Mouse (Mus musculus) ES-E14 (cell line): Measurements from ENCODE around the gene Rab34. TPM values are rescaled to one million over a fixed set of nuclear protein-coding genes. Genes with fewer than 3 reads are reported as not detected.

Experiments used
- DNase-seq: peaks from one replicate; pipeline ENCODE4 v3.0.0-alpha.2; 2013; ENCODE audit warnings: low read depth, low spot score
- H3K27ac ChIP-seq: 2 replicates; pipeline ENCODE4 v1.5.1; 2012; ENCODE audit warnings: low read depth, mild to moderate bottlenecking, low read length, moderate library complexity, mixed read lengths; ENCODE audit not compliant: poor library complexity, insufficient read depth, severe bottlenecking
- H3K36me3 ChIP-seq: 2 replicates; pipeline ENCODE4 v1.6.1; 2012; ENCODE audit warnings: mild to moderate bottlenecking, low read length, moderate library complexity, mixed read lengths; ENCODE audit not compliant: control insufficient read depth, poor library complexity, insufficient read depth, severe bottlenecking
- H3K4me1 ChIP-seq, 2 experiments: fragments of 150-350 bp in 1 of 2; sonication (generic) in 1 of 2; 2 replicates each; pipeline ENCODE4 v1.6.1; 2012; ENCODE audit warnings: low read length in 2 of 2, mild to moderate bottlenecking in 1 of 2, mixed read lengths in 1 of 2; ENCODE audit not compliant: control insufficient read depth in 2 of 2, insufficient read depth in 2 of 2, poor library complexity in 1 of 2
- H3K4me3 ChIP-seq, 2 experiments: fragments of 150-350 bp in 1 of 2; sonication (generic) in 1 of 2; 2 replicates each; pipeline ENCODE4 v1.5.1; 2012; ENCODE audit warnings: low read length in 2 of 2, low read depth in 1 of 2, mild to moderate bottlenecking in 1 of 2, mixed read lengths in 1 of 2; ENCODE audit not compliant: insufficient read depth in 1 of 2, poor library complexity in 1 of 2, severe bottlenecking in 1 of 2
- H3K9ac ChIP-seq: 2 replicates; pipeline ENCODE4 v1.6.1; 2012; ENCODE audit warnings: low read depth, mild to moderate bottlenecking, low read length, mixed read lengths; ENCODE audit not compliant: poor library complexity, insufficient read depth, severe bottlenecking
- H3K9me3 ChIP-seq: fragments of 150-350 bp; sonication (generic); 2 replicates; pipeline ENCODE4 v1.6.1; 2012; ENCODE audit warnings: low read depth, mild to moderate bottlenecking, low read length; ENCODE audit not compliant: control insufficient read depth, insufficient read depth
- CHD2 ChIP-seq: IDR thresholded peaks from 2 replicates; pipeline ENCODE4 v1.6.1; 2014; ENCODE audit warnings: mild to moderate bottlenecking, low read depth, low read length, inconsistent platforms
- HCFC1 ChIP-seq: IDR thresholded peaks from 2 replicates; pipeline ENCODE4 v1.6.1; 2012; ENCODE audit warnings: low read length, inconsistent platforms, borderline replicate concordance; ENCODE audit not compliant: insufficient read depth
- MAFK ChIP-seq: IDR thresholded peaks from 2 replicates; pipeline ENCODE4 v1.6.1; 2014; ENCODE audit warnings: mild to moderate bottlenecking, low read depth, low read length, inconsistent platforms; ENCODE audit not compliant: insufficient read depth
- ZC3H11A ChIP-seq: IDR thresholded peaks from 2 replicates; pipeline ENCODE4 v1.6.1; 2012; ENCODE audit warnings: low read depth, mild to moderate bottlenecking, inconsistent platforms, low read length, borderline replicate concordance
- ZNF384 ChIP-seq: IDR thresholded peaks from 2 replicates; pipeline ENCODE4 v1.6.1; 2012; ENCODE audit warnings: low read depth, low read length, inconsistent platforms
- in situ Hi-C, 2 experiments: fragments of 600-800 bp; cut with MboI; formaldehyde crosslinking; loops; one replicate each; pipeline ENCODE4 v1.15.1; 2025; ENCODE audit warnings: low sequenced_read_pairs in 2 of 2, inconsistent platforms in 1 of 2; ENCODE audit not compliant: unreplicated experiment in 2 of 2
- total RNA-seq: library from RNA; depleted of rRNA; stranded (reverse); fragments of 300-350 nt; gene quantifications from 2 replicates; pipeline ENCODE4 v1.2.3, GENCODE M21; 2012

Rab34 gene
- total RNA-seq, 1 experiment = 36.1 TPM

DNA sequence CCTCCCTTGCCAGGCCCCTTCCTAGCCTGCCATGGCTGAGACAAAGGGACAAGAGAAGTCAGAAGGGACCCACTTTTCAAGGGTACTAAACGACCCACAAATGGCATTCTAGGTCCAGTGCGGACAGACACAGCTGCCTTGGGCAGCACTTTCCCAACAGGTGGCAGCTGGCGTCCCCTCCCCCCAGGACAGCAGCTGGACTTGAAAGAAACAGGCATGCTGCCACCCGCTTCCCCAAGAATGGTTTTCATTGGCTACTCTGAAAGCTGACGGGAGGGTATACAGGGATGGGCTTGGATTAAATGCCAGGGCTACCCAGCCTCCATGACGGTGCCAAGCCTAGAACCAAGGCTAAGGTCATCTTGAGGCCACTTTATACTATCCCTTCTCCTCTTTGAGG is 25.7 kb upstream of the Rab34 start:
- peaks cover 0 to 41% of the 10 kb centered on the region in 2 experiments; a peak in 3 of 4 replicates for H3K4me1 ChIP-seq
- no peak overlapping the region for H3K9ac ChIP-seq
- peaks cover 52% of the 10 kb centered on the region for H3K36me3 ChIP-seq

DNA sequence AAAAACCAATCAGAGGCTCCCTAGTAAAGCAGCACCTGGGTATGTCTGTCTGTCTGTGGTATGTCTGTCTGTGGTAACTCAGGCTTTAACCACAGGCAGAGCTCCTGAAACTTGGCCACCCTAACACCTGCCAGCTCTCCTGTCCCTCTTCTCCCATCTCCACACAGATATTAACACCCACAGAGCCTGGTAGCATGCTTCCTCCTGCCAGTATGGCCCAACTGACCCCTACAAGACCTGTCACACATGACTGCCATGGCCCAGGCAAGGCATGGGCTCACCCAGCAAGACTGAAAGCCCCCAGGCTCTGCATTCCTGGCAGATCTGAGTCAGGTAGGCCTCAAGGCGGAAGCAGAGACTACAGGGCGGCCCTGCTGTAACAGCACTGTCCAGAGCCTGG is 25.2 kb upstream of the Rab34 start:
- H3K4me1 ChIP-seq = peaks cover 0 to 41% of the 10 kb centered on the region in 2 experiments; a peak in 3 of 4 replicates
- peaks cover 47% of the 10 kb centered on the region for H3K36me3 ChIP-seq
- peak overlapping the region in 1 of 2 experiments; percentile 83; a peak in 1 of 4 replicates for H3K4me3 ChIP-seq
- DNase-seq = no peak
- TF ChIP-seq HCFC1 = no peak
- no peak for TF ChIP-seq ZNF384
- no peak for TF ChIP-seq CHD2
- no peak for TF ChIP-seq ZC3H11A
- TF ChIP-seq MAFK = no peak
- no peak overlapping the region; the same call in 1 of the 2 replicates for H3K27ac ChIP-seq
- in situ Hi-C loops = no loop called here
- H3K9ac ChIP-seq = no peak overlapping the region
- no peaks in the 10 kb centered on the region for H3K9me3 ChIP-seq

More for the DNA sequence above, 25.7 kb upstream of the Rab34 start:
- in situ Hi-C loops = no loop called here
- Histone ChIP-seq H3K4me3 (no peak overlapping the region), H3K27ac (no peak overlapping the region), H3K9me3 (no peaks in the 10 kb centered on the region)
- no peak for DNase-seq
- TF ChIP-seq MAFK = no peak
- TF ChIP-seq CHD2 = no peak
- no peak for TF ChIP-seq HCFC1
- TF ChIP-seq ZC3H11A = no peak
- no peak for TF ChIP-seq ZNF384

DNA sequence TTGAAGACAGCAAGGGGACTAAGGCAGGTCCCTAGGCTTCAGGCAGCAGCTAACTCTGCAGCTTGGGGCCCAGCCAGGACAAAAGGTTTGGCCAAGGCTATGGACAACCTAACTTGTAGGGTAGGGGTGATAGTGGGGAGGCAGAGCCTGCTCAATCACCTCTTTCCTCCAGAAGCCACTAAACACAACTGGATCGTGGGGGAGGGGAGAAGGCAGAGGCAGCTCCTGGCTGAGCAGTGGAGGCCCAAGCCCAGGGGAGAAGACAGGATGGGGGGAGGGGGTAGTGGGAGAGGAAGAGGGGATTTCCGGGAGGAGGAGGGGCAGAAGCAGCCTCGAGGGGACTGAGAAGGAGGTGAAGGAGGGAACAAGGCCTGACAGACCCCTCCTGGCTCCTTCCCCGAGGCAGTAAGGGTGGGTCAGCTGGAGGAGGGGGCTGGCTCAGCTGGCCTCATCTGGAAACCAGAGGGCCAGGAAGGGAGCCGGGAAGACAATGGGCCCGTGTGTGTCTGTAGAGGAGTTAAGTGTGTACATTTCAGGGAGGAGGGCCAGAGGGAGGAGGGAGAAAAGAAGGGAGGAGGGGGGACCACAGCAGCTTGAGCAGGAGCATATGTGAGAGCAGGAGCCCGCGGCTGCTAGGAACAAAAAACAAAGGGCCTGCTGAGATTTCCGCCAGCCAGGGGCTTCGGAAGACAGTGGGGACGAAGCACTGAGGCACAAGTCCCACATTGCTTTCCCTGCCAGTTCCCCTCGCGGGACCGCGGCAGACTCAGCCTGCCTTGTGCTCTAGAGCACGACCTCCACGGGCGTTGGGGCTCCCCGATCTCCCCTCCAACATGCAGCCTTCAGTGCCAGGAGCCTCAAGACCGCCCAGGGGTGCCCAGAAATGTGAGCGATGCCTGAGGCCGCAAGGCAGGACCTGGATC is 24.3 kb upstream of the Rab34 start:
- Histone ChIP-seq H3K36me3 (peaks cover 39% of the 10 kb centered on the region), H3K9ac (peak overlapping the region; percentile 78), H3K9me3 (no peaks in the 10 kb centered on the region), H3K27ac (peak overlapping the region; percentile 75), H3K4me1 (peaks cover 0 to 47% of the 10 kb centered on the region in 2 experiments; a peak in 3 of 4 replicates), H3K4me3 (peak overlapping the region; percentile 83 to 94)
- in situ Hi-C loops = no loop called here
- no peak for DNase-seq
- TF ChIP-seq HCFC1 (no peak), ZC3H11A (no peak), MAFK (no peak), ZNF384 (no peak), CHD2 (no peak)

DNA sequence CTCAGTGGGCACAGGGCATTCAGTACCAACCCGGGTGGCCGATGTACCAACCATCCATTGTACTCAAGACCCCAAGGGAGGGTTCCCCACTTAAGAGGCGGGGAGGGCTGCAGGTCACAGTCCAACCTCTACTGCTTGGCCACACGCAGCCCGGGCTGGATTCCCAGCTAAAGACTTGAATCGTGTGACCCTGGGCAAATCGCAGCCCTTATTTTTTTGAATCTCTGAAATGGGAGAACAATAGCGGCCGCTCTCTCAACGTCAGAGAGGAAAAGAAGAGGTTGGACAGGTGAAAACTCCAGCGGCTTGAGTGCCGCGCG is 23.7 kb upstream of the Rab34 start:
- in situ Hi-C loops = no loop called here
- peaks cover 0 to 49% of the 10 kb centered on the region in 2 experiments; a peak in 3 of 4 replicates for H3K4me1 ChIP-seq

More for the DNA sequence above, 23.7 kb upstream of the Rab34 start:
- Histone ChIP-seq H3K9ac (peak overlapping the region; percentile 78), H3K27ac (peak overlapping the region; percentile 75), H3K4me3 (peak overlapping the region; percentile 83 to 94), H3K36me3 (peaks cover 35% of the 10 kb centered on the region), H3K9me3 (no peaks in the 10 kb centered on the region)
- no peak for TF ChIP-seq MAFK
- no peak for TF ChIP-seq ZNF384
- TF ChIP-seq CHD2 = no peak
- TF ChIP-seq ZC3H11A = no peak
- TF ChIP-seq HCFC1 = no peak
- DNase-seq = no peak
